Mouse (Mus musculus) embryonic fibroblast, embryonic 13.5 days (primary cell): ENCODE results near the gene Olfr1423.

Source experiments
- CTCF ChIP-seq: IDR thresholded peaks from 2 replicates; pipeline ENCODE4 v1.5.1; 2011; ENCODE audit warnings: mild to moderate bottlenecking, control low read depth, low read length, moderate library complexity, borderline replicate concordance; ENCODE audit not compliant: insufficient read depth
- POLR2A ChIP-seq: IDR thresholded peaks from 2 replicates; pipeline ENCODE4 v1.6.1; 2011; ENCODE audit warnings: low read depth, mild to moderate bottlenecking, control low read depth, low read length, moderate library complexity

- no peak for TF ChIP-seq CTCF
- TF ChIP-seq POLR2A, result no peak
Measured at GRCm38 (mm10) chr19:12002791-12003190, 38.3 kb downstream of the Olfr1423 start.
